Mouse (Mus musculus) stomach, embryonic 16.5 days (tissue): ENCODE measurements at regions not wholly inside any gene's neighbourhood (a gene's known extent, or its start where the extent isn't known, plus 50 kb on each side); places are given as distances from the start of the nearest gene placed in this dataset.
"Not testable (repeated sequence)": the region's sequence is repeated elsewhere in the genome, so short reads cannot be mapped to it uniquely, and the experiment has no call there.

ENCODE experiments used
- ATAC-seq: fragments of 200-750 bp; cut with Nextera tagmentation; 2 replicates; pipeline ENCODE4 v1.8.0; 2017; ENCODE audit warnings: moderate number of reproducible peaks, moderate TSS enrichment; ENCODE audit not compliant: insufficient read depth, low FRiP score
- H3K27ac ChIP-seq: fragments of 300-500 bp; sonication (generic); 2 replicates; pipeline ENCODE4 v1.5.1; 2014; ENCODE audit warnings: low read length
- H3K27me3 ChIP-seq: fragments of 300-500 bp; sonication (generic); 2 replicates; pipeline ENCODE4 v1.6.1; 2014; ENCODE audit warnings: low read length, control low read depth, mixed read lengths; ENCODE audit not compliant: control insufficient read depth, insufficient read depth
- H3K36me3 ChIP-seq: fragments of 300-500 bp; sonication (generic); 2 replicates; pipeline ENCODE4 v1.6.1; 2014; ENCODE audit warnings: low read length; ENCODE audit not compliant: control insufficient read depth, insufficient read depth
- H3K4me1 ChIP-seq: fragments of 300-500 bp; sonication (generic); 2 replicates; pipeline ENCODE4 v1.6.1; 2014; ENCODE audit warnings: low read length, control low read depth, mixed read lengths; ENCODE audit not compliant: control insufficient read depth, insufficient read depth
- H3K4me2 ChIP-seq: fragments of 300-500 bp; sonication (generic); 2 replicates; pipeline ENCODE4 v1.6.1; 2014; ENCODE audit warnings: low read depth, low read length, mixed read lengths
- H3K4me3 ChIP-seq: fragments of 300-500 bp; sonication (generic); replicated peaks from 2 replicates; pipeline ENCODE4 v1.5.1; 2014; ENCODE audit warnings: mild to moderate bottlenecking, low read length
- H3K9ac ChIP-seq: fragments of 300-500 bp; sonication (generic); 2 replicates; pipeline ENCODE4 v1.6.1; 2014; ENCODE audit warnings: low read length
- H3K9me3 ChIP-seq: fragments of 300-500 bp; sonication (generic); replicated peaks from 2 replicates; pipeline ENCODE4 v1.6.1; 2016; ENCODE audit warnings: low read length, control low read depth; ENCODE audit not compliant: control insufficient read depth
- WGBS: fragments of 180-500 bp; shearing (Covaris S2); extraction: QIAGEN DNeasy Blood & Tissue Kit; methylation state at CpG from one replicate; pipeline ENCODE4 v1.1.7; 2014; 5-methylcytosine and 5-hydroxymethylcytosine counted together

- no peaks in the 10 kb centered on the region for H3K4me1 ChIP-seq
- H3K4me2 ChIP-seq: no peak overlapping the region
- WGBS: 43% methylated on average over 4 of the region's 4 CpGs
- no peak overlapping the region for H3K27ac ChIP-seq
- H3K27me3 ChIP-seq: no peaks in the 10 kb centered on the region
- no peaks in the 10 kb centered on the region for H3K36me3 ChIP-seq
- H3K9me3 ChIP-seq: no peaks in the 10 kb centered on the region
- ATAC-seq: no peak
- H3K4me3 ChIP-seq: no peak overlapping the region
- H3K9ac ChIP-seq: no peak overlapping the region
These were observed 59.0 kb upstream of the Kbtbd8 start for GRCm38 (mm10) chr6:95058017-95058416.

GRCm38 (mm10) chr6:95056222-95056621 lies 60.8 kb upstream of the Kbtbd8 start:
- Histone ChIP-seq H3K27me3 (no peaks in the 10 kb centered on the region), H3K4me3 (no peak overlapping the region), H3K9me3 (no peaks in the 10 kb centered on the region), H3K4me1 (no peaks in the 10 kb centered on the region), H3K36me3 (no peaks in the 10 kb centered on the region), H3K4me2 (no peak overlapping the region), H3K9ac (no peak overlapping the region), H3K27ac (no peak overlapping the region)
- no peak for ATAC-seq
- WGBS: 93% methylated on average over 2 of the region's 2 CpGs

DNA sequence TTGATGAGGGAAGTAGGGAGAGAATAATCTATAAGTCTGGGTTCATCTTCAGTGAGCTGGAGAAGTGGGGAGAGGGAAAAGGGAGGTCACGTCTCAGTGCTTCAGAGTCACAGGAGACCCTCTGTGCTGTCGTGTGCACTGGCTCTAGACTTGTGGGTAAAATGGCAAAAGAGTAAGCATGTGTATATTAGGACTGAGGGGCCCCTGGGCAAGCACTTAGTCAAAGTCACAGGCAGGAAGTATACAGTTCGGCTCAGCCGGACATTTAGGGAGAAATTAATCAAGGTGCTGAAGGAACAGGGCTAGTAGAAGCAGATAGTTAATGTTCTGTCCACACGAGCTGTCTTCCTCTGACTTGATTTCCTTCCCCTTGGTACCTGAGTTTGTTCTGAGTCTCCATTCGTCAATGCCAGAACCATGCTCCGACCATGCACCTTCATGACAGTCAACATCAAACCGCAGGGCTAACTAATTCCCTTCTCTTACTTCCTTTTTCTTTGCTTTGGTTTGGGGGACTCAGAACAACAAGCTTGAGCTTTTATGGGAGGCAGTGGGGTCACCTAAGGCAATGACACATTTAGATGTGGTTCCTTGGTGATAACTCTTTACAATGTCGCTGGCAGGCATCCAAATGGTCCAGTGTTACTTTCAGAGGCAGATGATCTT lies 63.2 kb upstream of the Kbtbd8 start:
- WGBS: 28% methylated on average over 9 of the region's 9 CpGs
- Histone ChIP-seq H3K9me3 (no peaks in the 10 kb centered on the region), H3K4me1 (no peaks in the 10 kb centered on the region), H3K4me3 (no peak overlapping the region), H3K9ac (no peak overlapping the region), H3K36me3 (no peaks in the 10 kb centered on the region), H3K4me2 (no peak overlapping the region), H3K27me3 (no peaks in the 10 kb centered on the region), H3K27ac (no peak overlapping the region)
- ATAC-seq: no peak

DNA sequence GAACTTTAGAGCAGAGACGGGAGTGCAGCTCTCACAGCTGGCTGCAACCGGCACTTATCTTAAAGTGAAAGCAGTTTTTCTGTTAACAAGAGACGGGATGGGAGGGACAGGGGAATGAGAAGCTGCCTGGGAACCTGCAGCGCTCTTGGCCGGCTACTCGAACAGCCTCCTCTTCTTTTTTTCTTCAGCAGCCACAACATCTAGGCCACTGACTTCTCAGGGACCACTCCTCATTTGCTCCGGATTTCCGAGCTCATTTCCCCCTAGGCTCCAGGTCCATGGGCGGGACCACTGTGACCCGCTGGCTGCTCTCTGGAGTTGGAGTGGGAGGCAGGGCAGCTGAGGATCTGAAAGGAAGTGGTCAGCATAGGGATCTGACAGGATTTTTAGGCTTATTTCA lies 75.7 kb upstream of the Kbtbd8 start:
- not testable (repeated sequence) for H3K4me3 ChIP-seq, H3K9me3 ChIP-seq, H3K36me3 ChIP-seq, H3K27ac ChIP-seq, ATAC-seq, H3K27me3 ChIP-seq, H3K9ac ChIP-seq, H3K4me1 ChIP-seq, H3K4me2 ChIP-seq
- 36% methylated on average over 7 of the region's 10 CpGs for WGBS

DNA sequence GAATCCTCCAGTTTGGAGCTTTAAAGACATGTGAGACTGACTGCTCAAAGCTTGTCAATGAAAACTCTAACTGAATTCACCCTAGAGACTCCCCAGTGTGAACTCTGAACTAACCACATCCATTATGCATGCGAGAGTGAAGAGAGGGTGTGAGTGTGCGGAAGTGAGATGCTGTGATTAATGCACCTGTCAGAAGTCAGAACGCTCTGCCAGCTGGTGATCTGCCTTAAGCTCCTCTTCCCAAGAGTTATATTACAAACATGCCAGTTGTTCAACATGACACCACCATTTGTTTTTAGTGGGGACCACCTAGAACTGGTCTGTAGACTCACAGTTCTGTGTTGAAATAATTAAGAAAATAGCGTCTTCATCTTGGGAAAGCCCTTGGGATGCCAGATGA lies 92.8 kb upstream of the Kbtbd8 start:
- Histone ChIP-seq H3K27me3 (no peaks in the 10 kb centered on the region), H3K9ac (no peak overlapping the region), H3K9me3 (no peaks in the 10 kb centered on the region), H3K36me3 (no peaks in the 10 kb centered on the region), H3K27ac (no peak overlapping the region), H3K4me1 (no peaks in the 10 kb centered on the region), H3K4me2 (no peak overlapping the region), H3K4me3 (no peak overlapping the region)
- no peak for ATAC-seq
- 25% methylated on average over 4 of the region's 4 CpGs for WGBS

DNA sequence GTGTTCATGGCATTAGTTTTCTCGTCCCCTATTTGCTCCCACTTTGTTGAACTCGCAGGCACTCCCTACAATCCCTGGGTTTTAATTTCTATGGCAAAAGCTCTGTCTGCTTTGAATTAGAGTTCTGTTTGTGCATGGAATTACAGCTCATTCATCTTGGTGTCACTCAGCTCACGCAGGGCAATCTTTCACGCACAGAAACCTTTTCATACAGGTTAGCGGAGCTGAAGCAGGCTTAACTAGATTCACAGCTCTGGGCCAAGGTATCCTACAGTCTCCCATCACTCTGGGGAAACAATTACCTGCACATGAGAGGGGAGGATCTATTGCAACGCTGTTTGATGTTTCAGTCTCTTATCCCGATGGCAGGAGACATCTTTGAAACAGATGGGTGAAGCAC lies 95.3 kb upstream of the Kbtbd8 start:
- no peaks in the 10 kb centered on the region for H3K27me3 ChIP-seq
- H3K36me3 ChIP-seq: no peaks in the 10 kb centered on the region
- H3K4me3 ChIP-seq: no peak overlapping the region
- H3K4me1 ChIP-seq: no peaks in the 10 kb centered on the region
- no peak overlapping the region for H3K4me2 ChIP-seq
- H3K27ac ChIP-seq: no peak overlapping the region
- ATAC-seq: no peak
- H3K9me3 ChIP-seq: no peaks in the 10 kb centered on the region
- no peak overlapping the region for H3K9ac ChIP-seq
- WGBS: 33% methylated on average over 7 of the region's 7 CpGs

- Histone ChIP-seq H3K36me3 (no peaks in the 10 kb centered on the region), H3K4me2 (no peak overlapping the region), H3K27me3 (no peaks in the 10 kb centered on the region), H3K4me1 (no peaks in the 10 kb centered on the region), H3K4me3 (no peak overlapping the region), H3K9me3 (no peaks in the 10 kb centered on the region), H3K9ac (no peak overlapping the region), H3K27ac (no peak overlapping the region)
- no peak for ATAC-seq
- 43% methylated on average over 4 of the region's 4 CpGs for WGBS
These were observed 99.1 kb upstream of the Kbtbd8 start for GRCm38 (mm10) chr6:95017911-95018310.

- ATAC-seq: no peak
- H3K9me3 ChIP-seq: no peaks in the 10 kb centered on the region
- no peaks in the 10 kb centered on the region for H3K4me1 ChIP-seq
- H3K4me2 ChIP-seq: no peak overlapping the region
- H3K36me3 ChIP-seq: no peaks in the 10 kb centered on the region
- H3K4me3 ChIP-seq: no peak overlapping the region
- H3K9ac ChIP-seq: no peak overlapping the region
- no peaks in the 10 kb centered on the region for H3K27me3 ChIP-seq
- no peak overlapping the region for H3K27ac ChIP-seq
- 46% methylated on average over 3 of the region's 3 CpGs for WGBS
These were observed 99.6 kb upstream of the Kbtbd8 start for GRCm38 (mm10) chr6:95017484-95017883.

GRCm38 (mm10) chr6:95013096-95013495 lies 103.9 kb upstream of the Kbtbd8 start:
- Histone ChIP-seq H3K27me3 (no peaks in the 10 kb centered on the region), H3K4me3 (no peak overlapping the region), H3K9ac (no peak overlapping the region), H3K4me1 (no peaks in the 10 kb centered on the region), H3K36me3 (no peaks in the 10 kb centered on the region), H3K27ac (no peak overlapping the region), H3K4me2 (no peak overlapping the region), H3K9me3 (no peaks in the 10 kb centered on the region)
- WGBS: 47% methylated on average over 5 of the region's 5 CpGs
- no peak for ATAC-seq

DNA sequence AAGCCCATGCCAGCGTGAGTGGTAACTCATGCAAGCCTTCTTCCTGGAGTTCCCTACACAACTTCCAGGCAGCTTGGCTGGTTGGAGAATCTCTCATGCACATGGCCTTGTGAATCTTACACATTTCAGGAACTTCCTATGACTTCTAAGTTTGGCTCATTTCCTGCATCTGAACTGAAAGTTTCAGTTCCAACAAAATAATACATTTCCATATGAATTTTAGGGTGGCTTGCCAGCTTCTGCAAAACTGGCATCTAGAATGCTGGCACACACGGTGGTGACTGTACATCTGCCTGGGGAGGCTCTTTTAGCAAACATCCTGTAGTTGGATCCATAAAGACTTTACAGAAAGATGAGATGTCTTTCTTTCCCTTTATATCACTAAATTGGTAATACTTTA lies 110.6 kb upstream of the Kbtbd8 start:
- Histone ChIP-seq H3K4me1 (no peaks in the 10 kb centered on the region), H3K36me3 (no peaks in the 10 kb centered on the region), H3K9me3 (no peaks in the 10 kb centered on the region), H3K4me2 (no peak overlapping the region), H3K27me3 (no peaks in the 10 kb centered on the region), H3K9ac (no peak overlapping the region), H3K27ac (no peak overlapping the region), H3K4me3 (no peak overlapping the region)
- no peak for ATAC-seq
- 85% methylated on average over 2 of the region's 2 CpGs for WGBS
